Mouse (Mus musculus): Measurements from ENCODE around the gene Crocc2.
"Not testable (repeated sequence)": the region's sequence is repeated elsewhere in the genome, so short reads cannot be mapped to it uniquely, and the experiment has no call there.

Gene Crocc2

GRCm38 (mm10) chr1:93161921-93162320 is 6.6 kb upstream of the Crocc2 start:
- no peak for DNase-seq (ENCODE audit: low spot score in 2 of 2)

- DNase-seq (ENCODE audit: low spot score in 2 of 2) = no peak
Measured at GRCm38 (mm10) chr1:93162588-93162987, 5.9 kb upstream of the Crocc2 start.

GRCm38 (mm10) chr1:93165447-93165846 is 3.1 kb upstream of the Crocc2 start:
- DNase-seq (ENCODE audit: low spot score in 2 of 2) = peak in 1 of 2 experiments; percentile 6

- no peak for DNase-seq (ENCODE audit: low spot score in 2 of 2)
Measured at GRCm38 (mm10) chr1:93166346-93167079, 2.0 kb upstream of the Crocc2 start.

GRCm38 (mm10) chr1:93173665-93174064 is 5.1 kb downstream of the Crocc2 start:
- no peak for DNase-seq (ENCODE audit: low spot score in 2 of 2)

GRCm38 (mm10) chr1:93174399-93174798 is 5.9 kb downstream of the Crocc2 start:
- DNase-seq (ENCODE audit: low spot score in 2 of 2) = peak; percentile 8 to 33

GRCm38 (mm10) chr1:93175849-93176248 is 7.3 kb downstream of the Crocc2 start:
- DNase-seq (ENCODE audit: low spot score in 2 of 2) = no peak

GRCm38 (mm10) chr1:93176525-93177332 is 8.2 kb downstream of the Crocc2 start:
- no peak for DNase-seq (ENCODE audit: low spot score in 2 of 2)

- DNase-seq (ENCODE audit: low spot score in 2 of 2) = no peak
Measured at GRCm38 (mm10) chr1:93182281-93182680, 13.8 kb downstream of the Crocc2 start.

- no peak for DNase-seq (ENCODE audit: low spot score in 2 of 2)
Measured at GRCm38 (mm10) chr1:93184071-93184828, 15.7 kb downstream of the Crocc2 start.

GRCm38 (mm10) chr1:93190726-93191305 is 22.3 kb downstream of the Crocc2 start:
- no peak for DNase-seq (ENCODE audit: low spot score in 2 of 2)

GRCm38 (mm10) chr1:93194961-93195360 is 26.4 kb downstream of the Crocc2 start:
- DNase-seq (ENCODE audit: low spot score in 2 of 2) = no peak

GRCm38 (mm10) chr1:93197454-93197853 is 28.9 kb downstream of the Crocc2 start:
- DNase-seq (ENCODE audit: low spot score in 2 of 2) = not testable (repeated sequence)

GRCm38 (mm10) chr1:93197916-93198315 is 29.4 kb downstream of the Crocc2 start:
- DNase-seq (ENCODE audit: low spot score in 2 of 2) = no peak

GRCm38 (mm10) chr1:93206277-93206970 is 37.9 kb downstream of the Crocc2 start:
- DNase-seq (ENCODE audit: low spot score in 2 of 2) = no peak

GRCm38 (mm10) chr1:93207536-93208064 is 39.1 kb downstream of the Crocc2 start:
- peak; percentile 11 to 18 for DNase-seq (ENCODE audit: low spot score in 2 of 2)

- DNase-seq (ENCODE audit: low spot score in 2 of 2) = peak; percentile 25 to 28
Measured at GRCm38 (mm10) chr1:93210213-93210641, 41.7 kb downstream of the Crocc2 start.

GRCm38 (mm10) chr1:93211019-93211418 is 42.5 kb downstream of the Crocc2 start:
- no peak for DNase-seq (ENCODE audit: low spot score in 2 of 2)

- DNase-seq (ENCODE audit: low spot score in 2 of 2) = peak; percentile 26 to 53
Measured at GRCm38 (mm10) chr1:93211549-93212220, 43.2 kb downstream of the Crocc2 start.

GRCm38 (mm10) chr1:93212441-93212840 is 43.9 kb downstream of the Crocc2 start:
- DNase-seq (ENCODE audit: low spot score in 2 of 2) = no peak

Measured in spleen, postnatal 36 days (tissue).